Mouse (Mus musculus) midbrain, embryonic 13.5 days (tissue): ENCODE data around the gene Lrpprc. TPM values are rescaled to one million over a fixed set of nuclear protein-coding genes. Genes with fewer than 3 reads are reported as not detected.
A peak's percentile ranks its signal among the peaks of the same experiment; 100 is the strongest.

ENCODE experiments used
- ATAC-seq: fragments of 200-750 bp; cut with Nextera tagmentation; 2 replicates; pipeline ENCODE4 v1.8.0; 2017; ENCODE audit warnings: mild to moderate bottlenecking, moderate TSS enrichment, moderate library complexity
- H3K27ac ChIP-seq: fragments of 300-500 bp; sonication (generic); 2 replicates; pipeline ENCODE4 v1.5.1; 2015; ENCODE audit warnings: inconsistent platforms, mild to moderate bottlenecking, moderate library complexity
- H3K27me3 ChIP-seq: fragments of 300-500 bp; sonication (generic); 2 replicates; pipeline ENCODE4 v1.6.1; 2015; ENCODE audit warnings: mild to moderate bottlenecking, inconsistent platforms
- H3K36me3 ChIP-seq: fragments of 300-500 bp; sonication (generic); 2 replicates; pipeline ENCODE4 v1.6.1; 2015; ENCODE audit warnings: mild to moderate bottlenecking, inconsistent platforms
- H3K4me1 ChIP-seq: fragments of 300-500 bp; sonication (generic); replicated peaks from 2 replicates; pipeline ENCODE4 v1.6.1; 2015; ENCODE audit warnings: inconsistent platforms
- H3K4me2 ChIP-seq: fragments of 300-500 bp; sonication (generic); replicated peaks from 2 replicates; pipeline ENCODE4 v1.6.1; 2015; ENCODE audit warnings: moderate library complexity, mild to moderate bottlenecking, inconsistent platforms
- H3K4me3 ChIP-seq: fragments of 300-500 bp; sonication (generic); replicated peaks from 2 replicates; pipeline ENCODE4 v1.5.1; 2015; ENCODE audit warnings: mild to moderate bottlenecking, inconsistent platforms
- H3K9ac ChIP-seq: fragments of 300-500 bp; sonication (generic); replicated peaks from 2 replicates; pipeline ENCODE4 v1.6.1; 2015; ENCODE audit warnings: mild to moderate bottlenecking, inconsistent platforms
- H3K9me3 ChIP-seq: fragments of 300-500 bp; sonication (generic); 2 replicates; pipeline ENCODE4 v1.6.1; 2016; ENCODE audit warnings: mild to moderate bottlenecking, inconsistent platforms
- WGBS: fragments of 180-500 bp; shearing (Covaris S2); methylation state at CpG from one replicate; pipeline ENCODE4 v1.1.7; 2015; 5-methylcytosine and 5-hydroxymethylcytosine counted together
- polyA plus RNA-seq: library from polyadenylated mRNA; unstranded; fragments of >200 nt; fragmentation: Nextera tagmentation; extraction: Ambion mirVana; gene quantifications from 2 replicates; pipeline ENCODE4 v1.2.1, GENCODE M21; 2015

Lrpprc gene
- polyA plus RNA-seq, 1 experiment from 2014 or later: 44.3 TPM

DNA sequence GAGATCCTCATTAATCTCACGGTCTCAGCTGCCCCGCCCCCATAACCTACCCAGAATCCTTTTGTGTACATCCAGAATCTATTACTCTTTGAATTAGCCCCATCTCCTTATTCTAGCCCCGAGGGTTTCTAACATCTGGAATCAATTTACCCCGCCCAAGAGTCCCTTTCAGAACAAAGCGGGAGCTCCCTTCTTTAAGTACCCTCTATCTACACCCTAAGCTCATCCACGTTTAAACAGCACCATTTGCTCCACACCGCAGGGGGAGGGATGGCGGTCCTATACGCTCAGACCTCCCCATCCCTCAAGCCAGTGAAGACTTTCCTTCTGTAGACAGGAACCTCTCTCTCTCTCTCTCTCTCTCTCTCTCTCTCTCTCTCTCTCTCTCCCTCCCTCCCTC lies 53.9 kb downstream of the Lrpprc start:
- no peak overlapping the region for H3K4me3 ChIP-seq
- H3K27ac ChIP-seq: no peak overlapping the region
- H3K4me2 ChIP-seq: no peak overlapping the region
- WGBS: 74% methylated on average over 9 of the region's 9 CpGs
- H3K27me3 ChIP-seq: no peaks in the 10 kb centered on the region
- H3K36me3 ChIP-seq: peaks cover 8% of the 10 kb centered on the region
- peaks cover 10% of the 10 kb centered on the region; the same call in 1 of the 2 replicates for H3K4me1 ChIP-seq
- H3K9me3 ChIP-seq: no peaks in the 10 kb centered on the region
- no peak overlapping the region for H3K9ac ChIP-seq
- no peak for ATAC-seq

GRCm38 (mm10) chr17:84732612-84733011 lies 58.0 kb downstream of the Lrpprc start:
- Histone ChIP-seq H3K4me3 (no peak overlapping the region), H3K27me3 (no peaks in the 10 kb centered on the region), H3K4me2 (no peak overlapping the region), H3K9me3 (no peaks in the 10 kb centered on the region), H3K27ac (no peak overlapping the region), H3K36me3 (peaks cover 22% of the 10 kb centered on the region), H3K4me1 (no peaks in the 10 kb centered on the region), H3K9ac (no peak overlapping the region)
- no peak for ATAC-seq
- 97% methylated on average over 8 of the region's 8 CpGs for WGBS

DNA sequence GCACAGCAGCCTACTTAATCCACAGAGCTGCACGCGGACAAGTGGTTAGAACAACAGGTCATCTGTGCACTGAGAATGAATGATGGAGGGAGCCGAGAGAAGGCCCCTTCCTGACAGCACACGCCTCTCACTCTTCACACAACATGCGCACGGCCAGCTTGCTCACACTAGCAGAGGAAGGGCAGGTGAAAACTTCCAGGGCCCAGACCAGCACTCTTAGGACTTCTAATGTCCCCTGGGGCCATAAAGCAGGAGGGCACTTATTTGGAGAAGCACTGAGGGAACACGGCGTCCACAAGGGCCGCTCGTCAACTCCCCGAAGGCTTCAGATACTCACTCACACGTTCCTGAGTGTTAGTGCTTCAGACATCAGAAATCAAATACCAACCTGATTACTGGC lies 59.2 kb downstream of the Lrpprc start:
- Histone ChIP-seq H3K9ac (no peak overlapping the region), H3K4me1 (no peaks in the 10 kb centered on the region), H3K4me2 (no peak overlapping the region), H3K27ac (no peak overlapping the region), H3K9me3 (no peaks in the 10 kb centered on the region), H3K4me3 (no peak overlapping the region), H3K36me3 (peaks cover 25% of the 10 kb centered on the region), H3K27me3 (no peaks in the 10 kb centered on the region)
- WGBS: 93% methylated on average over 12 of the region's 12 CpGs
- no peak for ATAC-seq

GRCm38 (mm10) chr17:84729140-84729539 lies 61.4 kb downstream of the Lrpprc start:
- no peaks in the 10 kb centered on the region for H3K4me1 ChIP-seq
- no peak overlapping the region for H3K27ac ChIP-seq
- peaks cover 38% of the 10 kb centered on the region for H3K36me3 ChIP-seq
- no peak overlapping the region for H3K9ac ChIP-seq
- H3K27me3 ChIP-seq: no peaks in the 10 kb centered on the region
- no peak for ATAC-seq
- H3K9me3 ChIP-seq: no peaks in the 10 kb centered on the region
- no peak overlapping the region for H3K4me3 ChIP-seq
- WGBS: 93% methylated on average over 5 of the region's 5 CpGs
- H3K4me2 ChIP-seq: no peak overlapping the region

DNA sequence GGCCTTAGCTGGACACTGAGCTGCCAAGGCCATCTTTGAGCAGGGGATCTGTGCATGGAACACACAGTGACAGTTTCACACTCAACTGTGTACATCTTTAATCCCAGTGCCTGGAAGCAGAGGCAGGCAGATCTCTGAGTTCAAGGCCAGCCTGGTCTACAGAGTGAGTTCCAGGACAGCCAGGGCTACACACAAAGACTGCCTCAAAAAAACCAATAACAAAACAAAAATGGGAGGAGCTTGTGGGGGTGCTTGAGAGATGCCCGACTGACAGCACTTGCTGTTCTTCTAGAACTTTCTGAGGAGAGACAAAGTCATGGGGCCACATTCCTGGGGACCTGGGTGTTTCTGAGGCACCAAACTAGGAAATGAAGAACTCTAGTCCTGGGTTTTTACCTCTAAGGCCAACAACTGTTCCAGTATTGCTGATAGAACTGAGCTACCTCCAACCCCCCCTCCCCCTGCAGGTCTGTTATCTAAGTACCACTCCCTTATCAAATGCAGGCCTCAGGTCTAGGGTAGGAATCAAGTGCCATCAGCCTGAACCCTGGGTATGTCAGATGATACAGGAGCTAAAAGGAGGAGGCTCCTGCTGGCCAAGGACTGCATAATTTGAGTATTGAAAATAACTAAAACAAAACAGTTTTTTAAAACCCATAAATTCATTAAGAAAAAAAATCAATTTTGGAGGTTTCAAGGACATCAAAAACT lies 62.2 kb downstream of the Lrpprc start:
- Histone ChIP-seq H3K4me3 (no peak overlapping the region), H3K27me3 (no peaks in the 10 kb centered on the region), H3K36me3 (peaks cover 42% of the 10 kb centered on the region), H3K4me1 (no peaks in the 10 kb centered on the region), H3K9ac (no peak overlapping the region), H3K27ac (no peak overlapping the region), H3K9me3 (no peaks in the 10 kb centered on the region), H3K4me2 (no peak overlapping the region)
- no peak for ATAC-seq
- WGBS: 71% methylated on average over 1 of the region's 1 CpGs

DNA sequence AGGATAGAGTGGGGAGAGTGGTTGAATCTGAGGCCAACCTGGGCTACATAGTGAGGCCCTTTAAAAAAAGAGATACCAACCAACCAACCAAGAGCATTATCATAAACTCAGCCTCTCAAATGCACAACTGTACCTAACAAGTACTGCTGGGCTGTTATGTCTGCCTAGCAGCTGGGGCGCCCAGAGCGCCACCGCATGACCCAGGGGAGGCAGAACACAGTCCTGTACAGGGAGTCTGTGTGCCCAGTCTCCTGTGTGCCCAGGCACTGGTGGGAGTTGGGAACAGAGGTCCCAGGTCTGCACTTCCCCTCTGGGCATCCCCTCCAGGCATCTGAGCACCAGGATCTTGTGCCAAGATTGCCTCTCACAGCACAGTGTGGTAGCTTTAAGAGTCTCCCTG lies 65.4 kb downstream of the Lrpprc start:
- Histone ChIP-seq H3K4me2 (no peak overlapping the region), H3K36me3 (peaks cover 44% of the 10 kb centered on the region), H3K4me1 (no peaks in the 10 kb centered on the region), H3K9me3 (no peaks in the 10 kb centered on the region), H3K27ac (no peak overlapping the region), H3K4me3 (no peak overlapping the region), H3K27me3 (no peaks in the 10 kb centered on the region), H3K9ac (no peak overlapping the region)
- no peak for ATAC-seq
- WGBS: 98% methylated on average over 3 of the region's 3 CpGs

DNA sequence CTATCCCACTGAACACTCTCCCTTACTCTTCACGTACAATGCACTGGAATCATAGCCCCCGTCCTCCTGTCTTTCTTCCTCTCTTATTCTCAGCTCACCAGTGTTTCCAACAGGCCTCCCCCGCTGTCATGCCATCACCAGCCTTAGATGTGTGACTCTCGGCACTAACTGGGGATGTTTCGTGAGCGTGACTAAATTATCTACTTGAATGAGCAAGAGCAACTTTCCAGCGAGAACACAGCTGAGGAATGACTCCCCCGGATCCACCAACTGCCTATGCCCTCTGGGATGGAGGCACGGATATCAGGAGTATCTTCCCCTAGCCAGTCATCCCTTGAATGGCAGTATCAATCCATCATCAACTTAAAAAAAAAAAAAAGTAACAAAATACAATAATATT lies 66.6 kb downstream of the Lrpprc start:
- 61% methylated on average over 9 of the region's 9 CpGs for WGBS
- H3K36me3 ChIP-seq: peaks cover 41% of the 10 kb centered on the region
- no peaks in the 10 kb centered on the region for H3K9me3 ChIP-seq
- H3K4me2 ChIP-seq: no peak overlapping the region
- no peak overlapping the region for H3K9ac ChIP-seq
- no peaks in the 10 kb centered on the region for H3K4me1 ChIP-seq
- no peaks in the 10 kb centered on the region for H3K27me3 ChIP-seq
- H3K27ac ChIP-seq: no peak overlapping the region
- no peak overlapping the region for H3K4me3 ChIP-seq
- ATAC-seq: no peak

GRCm38 (mm10) chr17:84719105-84719504 lies 71.5 kb downstream of the Lrpprc start:
- Histone ChIP-seq H3K4me1 (peaks cover 26% of the 10 kb centered on the region), H3K27me3 (no peaks in the 10 kb centered on the region), H3K9ac (no peak overlapping the region), H3K36me3 (peaks cover 20% of the 10 kb centered on the region), H3K4me2 (no peak overlapping the region), H3K9me3 (no peaks in the 10 kb centered on the region), H3K27ac (no peak overlapping the region), H3K4me3 (no peak overlapping the region)
- no peak for ATAC-seq
- 91% methylated on average over 3 of the region's 3 CpGs for WGBS

DNA sequence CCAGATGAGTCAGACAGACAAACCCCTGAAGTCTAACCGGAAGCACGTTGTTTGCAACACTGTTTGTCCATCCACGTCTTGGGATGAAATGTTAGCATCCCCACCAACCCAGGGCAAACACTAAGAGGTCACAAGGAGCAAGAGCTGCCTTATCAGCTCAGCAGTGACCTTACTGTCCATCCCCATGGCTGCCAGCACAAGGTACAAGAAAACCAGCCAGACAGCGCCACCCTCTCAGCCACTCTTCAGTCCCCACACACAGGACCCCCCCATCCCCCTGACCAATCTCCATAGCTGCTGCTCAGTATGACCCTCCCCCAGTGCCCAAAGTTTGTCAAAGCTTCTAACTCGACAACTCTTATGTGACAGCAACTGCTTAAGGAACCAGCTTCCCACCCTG lies 73.2 kb downstream of the Lrpprc start:
- Histone ChIP-seq H3K9ac (no peak overlapping the region), H3K36me3 (peaks cover 20% of the 10 kb centered on the region), H3K4me3 (no peak overlapping the region), H3K27me3 (0 out of 2 replicates have a peak, but pooled peaks cover 2% of the 10 kb centered on the region), H3K27ac (no peak overlapping the region), H3K9me3 (no peaks in the 10 kb centered on the region), H3K4me2 (no peak overlapping the region), H3K4me1 (peaks cover 30% of the 10 kb centered on the region)
- WGBS: 86% methylated on average over 5 of the region's 5 CpGs
- ATAC-seq: no peak

- Histone ChIP-seq H3K27me3 (0 out of 2 replicates have a peak, but pooled peaks cover 2% of the 10 kb centered on the region), H3K4me1 (peaks cover 30% of the 10 kb centered on the region), H3K36me3 (peaks cover 13% of the 10 kb centered on the region; the same call in 1 of the 2 replicates), H3K9ac (no peak overlapping the region), H3K9me3 (no peaks in the 10 kb centered on the region), H3K4me2 (no peak overlapping the region), H3K4me3 (no peak overlapping the region), H3K27ac (no peak overlapping the region)
- WGBS: 58% methylated on average over 16 of the region's 16 CpGs
- ATAC-seq: no peak
These were observed 74.2 kb downstream of the Lrpprc start for GRCm38 (mm10) chr17:84716252-84716872.

GRCm38 (mm10) chr17:84714930-84715329 lies 75.7 kb downstream of the Lrpprc start:
- Histone ChIP-seq H3K4me2 (no peak overlapping the region), H3K9me3 (no peaks in the 10 kb centered on the region), H3K4me3 (no peak overlapping the region), H3K9ac (no peak overlapping the region), H3K27ac (no peak overlapping the region), H3K27me3 (0 out of 2 replicates have a peak, but pooled peaks cover 2% of the 10 kb centered on the region), H3K36me3 (peaks cover 15% of the 10 kb centered on the region), H3K4me1 (peaks cover 34% of the 10 kb centered on the region)
- no peak for ATAC-seq
- WGBS: 58% methylated on average over 4 of the region's 4 CpGs

DNA sequence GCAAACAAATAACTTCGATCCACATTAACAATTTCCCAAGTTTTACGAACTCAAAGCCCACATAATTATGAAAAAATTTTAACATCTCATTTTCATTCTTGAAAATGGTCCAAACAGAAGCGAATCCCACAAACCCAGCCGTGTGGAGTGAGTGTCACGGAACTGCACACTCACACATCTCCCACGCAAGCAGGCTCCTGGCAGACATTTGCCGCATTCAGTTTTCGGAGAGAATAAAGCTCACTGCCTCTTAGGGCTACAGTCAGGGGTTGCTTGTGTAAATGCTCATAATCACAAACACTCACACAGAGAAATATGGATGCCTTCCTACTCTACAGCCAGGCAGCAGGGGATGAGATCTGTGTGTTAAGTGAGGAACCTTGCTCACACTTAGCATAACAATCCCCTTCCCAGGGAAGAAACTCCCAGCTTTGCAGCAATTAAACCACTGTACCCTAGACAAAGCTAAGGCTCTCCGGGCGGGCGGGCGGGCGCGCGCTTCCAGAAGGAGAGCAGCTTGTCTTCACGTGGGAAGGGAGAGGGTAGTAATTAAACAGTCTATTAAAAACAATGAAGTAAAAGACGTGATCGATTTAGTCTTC lies 76.9 kb downstream of the Lrpprc start:
- H3K27ac ChIP-seq: 0 out of 2 replicates have a peak overlapping the region, but pooled peaks have one; percentile 19
- H3K4me3 ChIP-seq: no peak overlapping the region
- 0 out of 2 replicates have a peak, but pooled peaks cover 2% of the 10 kb centered on the region for H3K27me3 ChIP-seq
- no peak overlapping the region for H3K9ac ChIP-seq
- H3K9me3 ChIP-seq: no peaks in the 10 kb centered on the region
- 54% methylated on average over 18 of the region's 18 CpGs for WGBS
- peaks cover 24% of the 10 kb centered on the region for H3K36me3 ChIP-seq
- ATAC-seq: 0 out of 2 replicates have a peak, but pooled peaks have one; percentile 34
- H3K4me2 ChIP-seq: no peak overlapping the region
- peaks cover 46% of the 10 kb centered on the region for H3K4me1 ChIP-seq
